Mouse (Mus musculus) hindbrain, postnatal 0 days (tissue): ENCODE data around the gene Tnk2. TPM values are rescaled to one million over a fixed set of nuclear protein-coding genes. Genes with fewer than 3 reads are reported as not detected.
A peak's percentile ranks its signal among the peaks of the same experiment; 100 is the strongest.

Experiments used
- ATAC-seq: fragments of 200-750 bp; cut with Nextera tagmentation; 2 replicates; pipeline ENCODE4 v1.8.0; 2017; ENCODE audit warnings: mild to moderate bottlenecking, moderate TSS enrichment, moderate library complexity
- DNase-seq: peaks from one replicate; pipeline ENCODE4 v3.0.0-alpha.2; 2015; ENCODE audit warnings: low spot score
- H3K27ac ChIP-seq: fragments of 300-500 bp; sonication (generic); 2 replicates; pipeline ENCODE4 v1.5.1; 2014; ENCODE audit warnings: mild to moderate bottlenecking
- H3K27me3 ChIP-seq: fragments of 300-500 bp; sonication (generic); 2 replicates; pipeline ENCODE4 v1.6.1; 2014; ENCODE audit warnings: low read length, mixed read lengths; ENCODE audit not compliant: insufficient read depth
- H3K36me3 ChIP-seq: fragments of 300-500 bp; sonication (generic); 2 replicates; pipeline ENCODE4 v1.6.1; 2014; ENCODE audit warnings: low read length, mixed read lengths; ENCODE audit not compliant: insufficient read depth
- H3K4me1 ChIP-seq: fragments of 300-500 bp; sonication (generic); 2 replicates; pipeline ENCODE4 v1.6.1; 2014; ENCODE audit warnings: antibody characterized with exemption, low read length, mixed read lengths; ENCODE audit not compliant: insufficient read depth
- H3K4me2 ChIP-seq: fragments of 300-500 bp; sonication (generic); 2 replicates; pipeline ENCODE4 v1.6.1; 2014; ENCODE audit warnings: low read depth, mild to moderate bottlenecking, low read length, moderate library complexity, mixed read lengths
- H3K4me3 ChIP-seq: fragments of 300-500 bp; sonication (generic); 2 replicates; pipeline ENCODE4 v1.5.1; 2014; ENCODE audit warnings: low read length
- H3K9ac ChIP-seq: fragments of 300-500 bp; sonication (generic); replicated peaks from 2 replicates; pipeline ENCODE4 v1.6.1; 2014; ENCODE audit warnings: mild to moderate bottlenecking, low read length, moderate library complexity, mixed read lengths
- H3K9me3 ChIP-seq: fragments of 300-500 bp; sonication (generic); 2 replicates; pipeline ENCODE4 v1.6.1; 2016; ENCODE audit warnings: low read length, mixed read lengths
- CTCF ChIP-seq: IDR thresholded peaks from 2 replicates; pipeline ENCODE4 v1.5.1; 2016; ENCODE audit warnings: antibody characterized with exemption, control low read depth, low read depth
- WGBS: fragments of 180-500 bp; shearing (Covaris S2); extraction: QIAGEN DNeasy Blood & Tissue Kit; methylation state at CpG from one replicate; pipeline ENCODE4 v1.1.7; 2014; 5-methylcytosine and 5-hydroxymethylcytosine counted together
- polyA plus RNA-seq: library from polyadenylated mRNA; unstranded; fragments of >200 nt; fragmentation: Nextera tagmentation; extraction: Ambion mirVana; gene quantifications from 2 replicates; pipeline ENCODE4 v1.2.1, GENCODE M21; 2015
- total RNA-seq: library from RNA; depleted of rRNA; stranded (reverse); fragments of >200 nt; gene quantifications from 2 replicates; pipeline ENCODE4 v1.2.3, GENCODE M21; 2014

The Tnk2 gene
- total and polyA plus RNA-seq, 2 experiments from 2014 or later = 18.6 to 90.5 TPM

- Histone ChIP-seq H3K9ac (no peak overlapping the region), H3K4me1 (no peaks in the 10 kb centered on the region), H3K4me2 (no peak overlapping the region), H3K9me3 (no peaks in the 10 kb centered on the region), H3K36me3 (no peaks in the 10 kb centered on the region), H3K27me3 (no peaks in the 10 kb centered on the region), H3K4me3 (no peak overlapping the region), H3K27ac (no peak overlapping the region)
- WGBS = 77% methylated on average over 9 of the region's 9 CpGs
- ATAC-seq (0 out of 2 replicates have a peak, but pooled peaks have one; percentile 29), DNase-seq (no peak)
- no peak for TF ChIP-seq CTCF
These were observed 64.3 kb downstream of the Tnk2 start for GRCm38 (mm10) chr16:32707824-32708456.

DNA sequence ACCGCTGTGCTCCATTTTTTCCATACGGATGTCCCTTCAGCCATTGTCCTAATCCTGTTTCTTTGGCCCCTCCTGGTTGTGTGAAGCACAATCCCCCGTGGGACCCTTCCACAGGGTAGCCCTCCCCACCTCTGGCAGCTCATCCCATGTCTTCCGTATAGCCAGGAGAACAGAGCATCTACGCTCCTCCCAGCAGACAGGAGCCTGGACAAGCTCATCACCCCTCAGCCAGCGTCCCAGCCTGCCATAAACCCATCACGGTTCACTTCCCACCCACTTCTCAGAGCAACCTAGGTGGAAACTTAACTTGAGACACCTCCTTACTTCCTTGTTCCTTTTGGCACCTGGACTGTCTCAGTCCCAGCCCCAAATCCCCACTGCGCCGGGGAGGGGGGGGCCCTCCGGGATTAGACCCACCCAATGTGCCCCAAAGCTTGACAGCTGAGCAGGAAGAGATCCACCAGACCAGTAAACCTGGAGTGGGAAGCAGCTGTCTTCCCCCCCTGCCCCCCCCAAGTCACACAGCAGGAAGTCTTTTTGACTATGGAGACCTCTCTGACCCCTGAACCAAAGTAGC lies 64.9 kb downstream of the Tnk2 start:
- no peak for DNase-seq
- Histone ChIP-seq H3K27ac (no peak overlapping the region), H3K36me3 (no peaks in the 10 kb centered on the region), H3K4me2 (no peak overlapping the region), H3K9me3 (no peaks in the 10 kb centered on the region), H3K4me1 (no peaks in the 10 kb centered on the region), H3K9ac (no peak overlapping the region), H3K4me3 (no peak overlapping the region), H3K27me3 (no peaks in the 10 kb centered on the region)
- ATAC-seq = 0 out of 2 replicates have a peak, but pooled peaks have one; percentile 10
- TF ChIP-seq CTCF = no peak
- WGBS = 75% methylated on average over 10 of the region's 10 CpGs

DNA sequence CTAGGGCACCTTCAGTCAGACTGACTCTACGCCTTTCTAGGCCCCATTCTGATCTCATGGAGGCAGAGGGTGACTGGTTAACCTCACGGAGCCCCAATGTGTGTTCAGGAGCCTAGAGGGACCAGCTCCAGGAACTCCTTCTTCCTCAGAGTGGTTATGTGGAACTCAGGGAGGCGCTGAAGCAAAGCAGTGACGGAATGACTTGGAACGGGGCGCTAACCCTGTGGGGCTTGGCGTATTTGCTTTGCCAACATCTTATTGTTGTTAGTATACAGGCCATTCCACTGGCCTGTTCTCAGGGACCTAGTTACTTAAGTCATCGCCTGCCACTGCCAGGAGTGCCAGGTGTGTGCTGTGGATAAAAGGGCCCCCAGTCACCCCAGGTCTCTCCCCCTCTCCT lies 65.4 kb downstream of the Tnk2 start:
- DNase-seq (no peak), ATAC-seq (no peak)
- Histone ChIP-seq H3K9ac (no peak overlapping the region), H3K9me3 (no peaks in the 10 kb centered on the region), H3K27me3 (no peaks in the 10 kb centered on the region), H3K36me3 (no peaks in the 10 kb centered on the region), H3K4me1 (no peaks in the 10 kb centered on the region), H3K27ac (no peak overlapping the region), H3K4me2 (no peak overlapping the region), H3K4me3 (no peak overlapping the region)
- no peak for TF ChIP-seq CTCF
- WGBS = 87% methylated on average over 8 of the region's 8 CpGs

DNA sequence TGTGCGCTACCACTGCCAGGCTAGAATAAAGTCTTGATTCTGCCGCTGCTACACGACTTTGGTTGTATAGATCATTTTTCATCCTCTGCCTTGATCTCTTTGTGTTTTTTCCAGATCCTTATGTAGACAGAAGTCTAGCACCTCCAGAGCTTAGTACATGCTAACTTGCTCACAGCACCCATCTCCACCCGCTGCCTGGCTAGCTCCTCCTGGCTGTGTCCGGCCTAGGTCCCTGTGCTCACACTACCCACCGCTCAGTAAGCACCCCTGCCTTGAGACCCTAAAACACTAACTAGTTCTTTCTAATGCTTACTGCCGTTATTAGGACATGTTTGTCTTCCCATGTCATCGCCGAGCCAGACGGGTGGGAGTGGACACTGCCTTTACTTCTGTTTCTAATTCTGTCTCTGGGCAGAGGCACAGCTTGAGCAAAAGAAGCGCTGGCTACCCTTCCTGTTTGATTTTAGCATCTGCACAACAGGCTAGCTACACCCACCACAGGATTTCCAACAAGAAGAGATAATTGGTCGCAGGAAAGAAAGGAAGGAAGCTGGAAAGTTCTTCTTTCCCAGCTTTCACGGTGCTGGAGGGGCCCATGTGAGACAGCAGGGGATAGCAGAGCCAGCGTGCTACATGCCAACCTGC lies 66.9 kb downstream of the Tnk2 start:
- Histone ChIP-seq H3K4me1 (no peaks in the 10 kb centered on the region), H3K4me3 (no peak overlapping the region), H3K36me3 (no peaks in the 10 kb centered on the region), H3K9ac (no peak overlapping the region), H3K27me3 (no peaks in the 10 kb centered on the region), H3K4me2 (no peak overlapping the region), H3K27ac (no peak overlapping the region), H3K9me3 (no peaks in the 10 kb centered on the region)
- ATAC-seq (no peak), DNase-seq (no peak)
- no peak for TF ChIP-seq CTCF
- WGBS = 83% methylated on average over 14 of the region's 14 CpGs

- Histone ChIP-seq H3K27me3 (no peaks in the 10 kb centered on the region), H3K9ac (no peak overlapping the region), H3K27ac (no peak overlapping the region), H3K4me2 (no peak overlapping the region), H3K36me3 (no peaks in the 10 kb centered on the region), H3K9me3 (no peaks in the 10 kb centered on the region), H3K4me3 (no peak overlapping the region), H3K4me1 (no peaks in the 10 kb centered on the region)
- no peak for TF ChIP-seq CTCF
- WGBS = 85% methylated on average over 11 of the region's 11 CpGs
- DNase-seq = no peak
- ATAC-seq = no peak
These were observed 68.5 kb downstream of the Tnk2 start for GRCm38 (mm10) chr16:32712202-32712601.

DNA sequence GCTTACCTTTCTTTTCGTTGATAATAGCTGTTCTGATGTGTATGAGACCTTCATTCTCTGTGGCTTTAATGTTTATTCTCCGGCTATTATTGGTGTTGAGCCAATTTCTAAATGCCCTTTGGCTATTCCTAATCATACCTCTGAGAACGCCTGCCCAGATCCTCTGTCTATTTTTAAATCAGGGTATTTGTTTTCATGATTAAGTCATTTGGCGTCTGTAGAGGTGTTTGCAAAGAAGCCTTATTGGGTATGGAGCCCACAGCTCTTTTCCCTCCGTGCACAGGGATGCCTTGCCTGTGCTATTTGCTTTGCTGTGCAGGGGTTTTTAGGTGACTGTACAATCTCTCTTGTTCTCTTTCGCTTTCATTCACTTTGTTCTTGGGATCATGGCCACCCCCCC lies 69.9 kb downstream of the Tnk2 start:
- H3K9me3 ChIP-seq = no peaks in the 10 kb centered on the region
- H3K4me1 ChIP-seq = no peaks in the 10 kb centered on the region
- 67% methylated on average over 6 of the region's 6 CpGs for WGBS
- ATAC-seq = no peak
- H3K27me3 ChIP-seq = no peaks in the 10 kb centered on the region
- no peak overlapping the region for H3K9ac ChIP-seq
- no peak overlapping the region for H3K4me2 ChIP-seq
- DNase-seq = no peak
- H3K27ac ChIP-seq = no peak overlapping the region
- H3K4me3 ChIP-seq = no peak overlapping the region
- no peak for TF ChIP-seq CTCF
- no peaks in the 10 kb centered on the region for H3K36me3 ChIP-seq

GRCm38 (mm10) chr16:32715364-32715763 lies 71.7 kb downstream of the Tnk2 start:
- ATAC-seq (peak; percentile 15; the same call in 1 of the 2 replicates), DNase-seq (peak; percentile 65)
- 36% methylated on average over 13 of the region's 13 CpGs for WGBS
- Histone ChIP-seq H3K36me3 (no peaks in the 10 kb centered on the region), H3K4me3 (no peak overlapping the region), H3K4me2 (no peak overlapping the region), H3K9me3 (no peaks in the 10 kb centered on the region), H3K27me3 (no peaks in the 10 kb centered on the region), H3K4me1 (no peaks in the 10 kb centered on the region), H3K9ac (no peak overlapping the region), H3K27ac (no peak overlapping the region)
- TF ChIP-seq CTCF = peak; percentile 66
